Mouse (Mus musculus) embryonic facial prominence, embryonic 15.5 days (tissue): ENCODE measurements around the gene Surf2. TPM values are rescaled to one million over a fixed set of nuclear protein-coding genes. Genes with fewer than 3 reads are reported as not detected.

ENCODE experiments used
- ATAC-seq: fragments of 200-750 bp; cut with Nextera tagmentation; 2 replicates; pipeline ENCODE4 v1.8.0; 2017; ENCODE audit warnings: low read depth, moderate TSS enrichment; ENCODE audit not compliant: insufficient number of reproducible peaks, low FRiP score, low TSS enrichment
- H3K27ac ChIP-seq: fragments of 300-500 bp; sonication (generic); replicated peaks from 2 replicates; pipeline ENCODE4 v1.5.1; 2015; ENCODE audit warnings: mild to moderate bottlenecking, inconsistent platforms
- H3K27me3 ChIP-seq: fragments of 300-500 bp; sonication (generic); 2 replicates; pipeline ENCODE4 v1.6.1; 2015; ENCODE audit warnings: inconsistent platforms
- H3K36me3 ChIP-seq: fragments of 300-500 bp; sonication (generic); 2 replicates; pipeline ENCODE4 v1.6.1; 2015; ENCODE audit warnings: mild to moderate bottlenecking, inconsistent platforms
- H3K4me1 ChIP-seq: fragments of 300-500 bp; sonication (generic); 2 replicates; pipeline ENCODE4 v1.6.1; 2015; ENCODE audit warnings: inconsistent platforms
- H3K4me2 ChIP-seq: fragments of 300-500 bp; sonication (generic); replicated peaks from 2 replicates; pipeline ENCODE4 v1.6.1; 2015; ENCODE audit warnings: mild to moderate bottlenecking, inconsistent platforms
- H3K4me3 ChIP-seq: fragments of 300-500 bp; sonication (generic); replicated peaks from 2 replicates; pipeline ENCODE4 v1.5.1; 2015; ENCODE audit warnings: mild to moderate bottlenecking, inconsistent platforms
- H3K9ac ChIP-seq: fragments of 300-500 bp; sonication (generic); 2 replicates; pipeline ENCODE4 v1.6.1; 2015; ENCODE audit warnings: inconsistent platforms
- H3K9me3 ChIP-seq: fragments of 300-500 bp; sonication (generic); replicated peaks from 2 replicates; pipeline ENCODE4 v1.6.1; 2016; ENCODE audit warnings: inconsistent platforms
- WGBS: fragments of 180-500 bp; shearing (Covaris S2); methylation state at CpG from one replicate; pipeline ENCODE4 v1.1.7; 2015; 5-methylcytosine and 5-hydroxymethylcytosine counted together
- polyA plus RNA-seq: library from polyadenylated mRNA; unstranded; fragments of >200 nt; fragmentation: Nextera tagmentation; extraction: Ambion mirVana; gene quantifications from 2 replicates; pipeline ENCODE4 v1.2.1, GENCODE M21; 2015

Surf2 gene
- polyA plus RNA-seq, 1 experiment from 2014 or later, result 38.2 TPM

DNA sequence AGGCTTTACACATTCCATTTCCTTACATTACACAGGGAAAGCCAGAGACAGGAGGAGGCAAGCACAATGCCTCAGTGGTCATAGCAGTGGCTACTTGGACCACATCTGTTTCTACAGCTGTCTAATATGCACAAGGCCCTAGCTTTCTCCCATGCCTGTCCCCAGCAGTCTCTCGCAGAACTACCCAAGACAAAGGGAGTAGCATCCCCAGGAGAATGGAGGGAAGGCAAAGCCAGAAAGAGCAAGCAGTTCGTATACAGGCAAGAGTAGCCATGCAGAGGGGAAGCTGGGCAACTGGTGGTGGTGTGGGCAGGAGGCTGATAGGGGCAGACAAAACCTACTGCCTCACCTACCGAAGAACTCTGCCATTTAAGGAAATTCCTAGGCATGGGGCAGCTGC lies 9.7 kb upstream of the Surf2 start:
- ATAC-seq, result no peak
- Histone ChIP-seq H3K4me3 (no peak overlapping the region), H3K27ac (no peak overlapping the region), H3K36me3 (peaks cover 39% of the 10 kb centered on the region), H3K4me1 (peaks cover 44% of the 10 kb centered on the region), H3K27me3 (no peaks in the 10 kb centered on the region), H3K9ac (no peak overlapping the region), H3K9me3 (no peaks in the 10 kb centered on the region), H3K4me2 (no peak overlapping the region)
- WGBS, result 95% methylated on average over 3 of the region's 3 CpGs

DNA sequence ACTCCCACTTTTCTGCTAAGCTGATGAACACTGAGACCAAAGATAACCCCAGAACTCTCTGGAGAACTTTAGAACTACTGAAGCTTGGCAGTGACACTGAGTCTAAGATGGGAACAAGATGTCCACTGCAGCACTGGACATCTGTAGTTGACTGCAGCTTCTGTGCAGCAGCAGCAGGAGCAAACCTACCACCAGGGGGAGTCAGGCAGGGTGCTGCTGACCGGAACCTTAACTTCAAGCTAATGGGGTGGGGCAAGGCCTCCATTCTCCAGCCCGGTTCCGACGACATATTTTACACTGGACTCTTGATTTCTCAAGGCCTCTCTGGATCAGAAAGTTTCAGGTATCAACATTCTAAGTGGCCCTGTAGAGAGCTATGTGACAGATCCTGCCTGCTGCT lies 9.1 kb upstream of the Surf2 start:
- Histone ChIP-seq H3K27me3 (no peaks in the 10 kb centered on the region), H3K4me1 (peaks cover 43% of the 10 kb centered on the region), H3K36me3 (peaks cover 42% of the 10 kb centered on the region), H3K9me3 (no peaks in the 10 kb centered on the region), H3K27ac (no peak overlapping the region), H3K4me3 (no peak overlapping the region), H3K9ac (no peak overlapping the region), H3K4me2 (no peak overlapping the region)
- 58% methylated on average over 4 of the region's 4 CpGs for WGBS
- no peak for ATAC-seq

DNA sequence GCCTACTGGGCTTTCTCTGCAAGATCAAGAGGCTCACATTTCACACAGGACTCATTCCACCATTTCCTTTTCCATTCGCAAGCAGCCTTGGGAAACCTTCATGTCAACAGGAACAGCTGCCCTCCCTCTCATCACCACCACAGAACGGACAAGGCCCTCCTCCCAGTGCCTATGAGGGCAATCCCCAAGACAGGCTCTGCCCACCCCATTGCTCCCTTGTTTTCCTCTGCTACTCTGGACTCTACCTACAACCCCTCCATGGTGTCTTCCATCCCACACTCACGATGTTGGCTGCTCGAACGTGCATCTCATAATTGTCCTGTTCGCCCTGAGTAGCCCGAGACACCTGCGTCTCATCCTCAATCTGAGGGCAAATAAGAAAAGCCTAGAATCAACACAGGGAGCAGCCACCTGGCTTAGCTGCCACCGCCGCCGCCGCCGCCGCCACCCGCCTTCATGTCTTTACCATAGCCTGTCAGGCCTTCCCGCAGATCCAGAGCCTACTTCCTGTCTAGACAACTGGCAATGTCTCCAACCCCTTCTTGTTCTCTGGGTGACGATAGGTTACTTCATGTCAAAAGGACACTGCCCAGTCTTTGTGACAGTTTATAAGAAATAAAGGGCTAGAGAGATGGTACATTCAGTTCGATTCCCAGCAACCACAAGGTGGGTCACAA lies 7.3 kb upstream of the Surf2 start:
- peaks cover 59% of the 10 kb centered on the region for H3K36me3 ChIP-seq
- ATAC-seq, result no peak
- peak overlapping the region; percentile 61 for H3K9ac ChIP-seq
- no peaks in the 10 kb centered on the region for H3K9me3 ChIP-seq
- H3K4me2 ChIP-seq, result peak overlapping the region; percentile 63
- H3K27ac ChIP-seq, result no peak overlapping the region
- no peaks in the 10 kb centered on the region for H3K27me3 ChIP-seq
- peak overlapping the region; percentile 61 for H3K4me3 ChIP-seq
- WGBS, result 75% methylated on average over 18 of the region's 18 CpGs
- peaks cover 47% of the 10 kb centered on the region for H3K4me1 ChIP-seq

DNA sequence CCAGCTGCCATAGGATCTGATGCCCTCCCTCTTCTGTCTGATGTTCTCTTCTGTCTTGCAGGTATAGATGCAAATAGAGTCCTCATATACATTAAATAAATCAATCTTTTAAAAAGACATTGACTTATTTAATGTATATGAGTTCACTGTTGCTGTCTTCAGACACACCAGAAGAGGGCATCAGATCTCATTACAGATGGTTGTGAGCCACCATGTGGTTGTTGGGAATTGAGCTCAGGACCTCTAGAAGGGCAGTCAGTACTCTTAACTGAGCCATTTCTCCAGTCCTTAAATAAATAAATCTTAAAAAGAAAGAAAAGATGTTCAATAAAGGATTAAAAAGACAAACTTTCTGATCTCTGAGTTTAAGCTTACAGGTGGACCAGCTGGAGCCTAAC lies 6.8 kb upstream of the Surf2 start:
- Histone ChIP-seq H3K9ac (peak overlapping the region; percentile 61), H3K4me1 (peaks cover 45% of the 10 kb centered on the region), H3K4me2 (peak overlapping the region; percentile 63), H3K27ac (peak overlapping the region; percentile 87), H3K27me3 (no peaks in the 10 kb centered on the region), H3K9me3 (no peaks in the 10 kb centered on the region), H3K36me3 (peaks cover 63% of the 10 kb centered on the region), H3K4me3 (peak overlapping the region; percentile 61)
- ATAC-seq, result no peak

DNA sequence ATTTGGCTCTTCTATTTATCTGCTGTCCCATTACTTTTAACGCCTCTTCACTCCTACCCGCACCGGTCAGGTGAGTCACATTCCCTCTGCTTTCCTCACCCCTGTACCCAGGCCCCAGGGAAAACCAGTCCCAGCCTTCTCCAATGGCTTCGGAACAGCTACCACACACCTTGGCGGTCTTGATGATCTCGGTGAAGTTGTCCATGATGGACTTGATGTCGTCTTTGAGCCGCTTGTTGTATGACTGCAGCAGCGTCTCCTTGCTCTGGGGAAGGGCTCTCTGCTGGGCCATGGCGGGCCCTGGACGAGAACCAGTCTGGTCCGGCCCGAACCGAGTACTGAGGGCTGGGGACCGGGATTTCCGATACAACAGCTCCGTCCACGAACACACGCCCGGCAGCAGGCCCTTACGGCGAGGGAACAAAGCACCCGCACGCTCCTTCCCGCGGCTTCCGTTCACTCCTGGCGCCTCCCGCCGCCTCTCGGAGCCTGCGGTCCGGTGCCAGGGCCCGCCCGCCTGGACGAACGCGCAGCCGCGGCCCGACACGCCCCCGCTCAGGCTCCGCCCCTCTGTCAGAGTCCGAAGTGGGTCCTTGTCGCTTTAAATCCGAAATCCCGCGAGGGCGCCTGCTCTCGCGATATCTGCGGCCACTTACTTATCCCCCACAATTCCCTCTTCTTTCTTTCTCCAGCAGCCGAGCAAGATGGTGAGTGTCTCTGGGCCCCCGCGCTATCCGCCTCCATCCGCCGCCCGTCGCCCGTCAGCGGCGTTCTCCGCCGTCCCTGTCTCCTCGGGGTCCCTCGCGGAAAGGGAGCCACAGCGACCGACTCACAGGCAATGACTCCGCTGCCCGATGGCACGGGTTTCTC lies 5.8 kb upstream of the Surf2 start, which contains the start of the genes Med22 and Rpl7a:
Med22 (minus strand) TSS at position 554 of the 870 bp plus-strand sequence.
Rpl7a (plus strand) TSS at position 641 of the 870 bp plus-strand sequence.
- H3K4me1 ChIP-seq, result peaks cover 54% of the 10 kb centered on the region
- H3K9ac ChIP-seq, result peak within 1 kb of the TSS; percentile 91
- peak within 1 kb of the TSS; percentile 61 for H3K4me3 ChIP-seq
- peak within 1 kb of the TSS; percentile 93 for H3K27ac ChIP-seq
- H3K4me2 ChIP-seq, result peak within 1 kb of the TSS; percentile 91
- H3K27me3 ChIP-seq, result no peaks in the 10 kb centered on the region
- under 1% methylated on average over 74 of the region's 74 CpGs for WGBS
- H3K9me3 ChIP-seq, result no peaks in the 10 kb centered on the region
- ATAC-seq, result peak; percentile 93
- peaks cover 53% of the 10 kb centered on the region for H3K36me3 ChIP-seq

DNA sequence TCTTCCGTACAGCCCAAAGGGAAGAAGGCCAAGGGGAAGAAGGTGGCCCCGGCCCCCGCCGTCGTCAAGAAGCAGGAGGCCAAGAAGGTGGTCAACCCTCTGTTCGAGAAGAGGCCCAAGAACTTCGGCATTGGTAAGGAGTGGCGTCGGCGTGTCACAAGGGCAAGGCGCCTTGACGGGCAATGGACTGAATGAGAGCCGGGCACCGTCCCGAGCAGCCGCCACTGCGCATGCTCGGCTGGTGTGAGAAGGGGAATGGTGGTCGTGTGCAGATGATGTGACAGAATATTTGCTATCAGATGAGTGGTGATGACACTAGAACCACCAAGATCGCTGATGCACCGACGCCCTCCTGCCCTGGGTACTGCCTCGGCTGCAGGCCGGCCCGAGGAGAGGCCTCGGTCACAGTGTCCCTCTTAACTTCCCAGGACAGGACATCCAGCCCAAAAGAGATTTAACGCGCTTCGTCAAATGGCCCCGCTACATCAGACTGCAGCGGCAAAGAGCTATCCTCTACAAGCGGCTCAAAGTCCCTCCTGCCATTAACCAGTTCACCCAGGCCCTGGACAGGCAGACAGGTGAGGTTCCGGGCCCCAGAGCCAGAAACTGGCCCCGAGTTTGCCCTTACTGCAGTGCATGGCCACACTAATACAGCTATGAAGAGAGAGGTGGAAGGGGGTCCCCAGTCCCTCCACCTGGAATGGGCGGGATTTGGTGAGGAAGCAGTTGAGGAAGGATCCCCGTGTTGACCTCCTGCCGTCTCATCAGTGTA lies 5.0 kb upstream of the Surf2 start:
- ATAC-seq, result 0 out of 2 replicates have a peak, but pooled peaks have one; percentile 30
- Histone ChIP-seq H3K27ac (peak overlapping the region; percentile 93), H3K4me3 (peak overlapping the region; percentile 61)

DNA sequence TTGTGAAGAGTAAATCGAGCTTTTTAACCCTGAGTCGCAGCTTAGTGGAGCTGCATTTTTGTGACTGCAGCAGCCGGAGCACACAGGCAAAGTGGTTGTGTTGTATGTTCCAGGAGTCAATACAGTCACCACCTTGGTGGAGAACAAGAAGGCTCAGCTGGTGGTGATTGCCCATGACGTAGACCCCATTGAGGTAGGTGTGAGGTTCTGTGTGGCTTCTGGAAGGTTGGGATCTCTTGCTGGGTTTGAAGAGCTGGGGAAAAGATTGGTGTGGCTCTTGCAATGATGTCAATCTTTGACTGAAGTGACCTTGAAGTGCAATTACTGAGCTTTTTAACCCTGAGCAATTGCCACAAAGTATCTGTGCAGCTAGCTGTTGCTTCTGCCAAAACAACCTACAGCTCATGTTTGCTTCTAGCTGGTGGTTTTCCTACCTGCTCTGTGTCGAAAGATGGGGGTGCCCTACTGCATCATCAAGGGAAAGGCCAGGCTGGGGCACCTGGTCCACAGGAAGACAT lies 3.9 kb upstream of the Surf2 start:
- 60% methylated on average over 5 of the region's 5 CpGs for WGBS
- peaks cover 65% of the 10 kb centered on the region for H3K4me1 ChIP-seq
- H3K9ac ChIP-seq, result peak overlapping the region; percentile 91
- no peak overlapping the region for H3K27ac ChIP-seq
- no peak for ATAC-seq
- H3K4me3 ChIP-seq, result peak overlapping the region; percentile 61
- H3K36me3 ChIP-seq, result peaks cover 34% of the 10 kb centered on the region
- H3K4me2 ChIP-seq, result peak overlapping the region; percentile 91
- no peaks in the 10 kb centered on the region for H3K9me3 ChIP-seq
- H3K27me3 ChIP-seq, result no peaks in the 10 kb centered on the region

More for the DNA sequence above, 5.0 kb upstream of the Surf2 start:
- H3K36me3 ChIP-seq, result peaks cover 45% of the 10 kb centered on the region
- peak overlapping the region; percentile 91 for H3K4me2 ChIP-seq
- H3K27me3 ChIP-seq, result no peaks in the 10 kb centered on the region
- H3K4me1 ChIP-seq, result peaks cover 59% of the 10 kb centered on the region
- H3K9me3 ChIP-seq, result no peaks in the 10 kb centered on the region
- 1% methylated on average over 37 of the region's 37 CpGs for WGBS
- H3K9ac ChIP-seq, result peak overlapping the region; percentile 91

DNA sequence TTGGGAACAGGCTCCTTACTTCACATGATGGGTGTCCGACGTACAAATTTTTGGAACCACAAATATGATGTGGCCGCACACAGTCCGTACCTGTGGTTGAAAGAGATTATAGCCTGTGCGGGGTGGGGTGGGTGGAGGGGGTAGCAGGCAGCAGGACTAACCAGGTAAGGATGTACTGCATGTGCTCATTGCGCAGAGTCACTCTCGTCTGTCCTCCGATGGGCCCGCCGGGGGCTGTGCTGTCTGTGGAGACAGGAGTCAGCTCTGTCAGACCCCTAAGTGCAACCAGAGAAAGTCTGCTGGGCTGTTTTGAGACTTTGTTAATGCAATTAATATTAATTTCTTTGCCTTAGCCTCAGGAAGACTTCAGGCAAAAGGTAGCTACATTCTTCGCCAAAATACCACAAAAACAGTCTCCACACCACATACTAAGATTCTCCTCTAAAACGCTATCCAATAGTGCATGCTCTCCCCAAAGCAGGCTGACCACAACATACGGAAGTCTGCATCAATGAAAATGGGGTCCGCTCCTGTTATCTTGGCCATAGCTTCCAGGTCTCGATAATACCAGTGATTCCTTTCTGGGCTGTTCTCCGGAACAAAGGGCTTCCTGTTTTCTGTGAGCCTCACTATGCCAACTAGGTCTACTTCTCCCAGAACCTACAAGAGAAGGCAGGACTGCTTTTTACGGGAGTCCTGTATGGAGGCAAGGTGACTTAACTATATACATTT lies 2.6 kb upstream of the Surf2 start:
- H3K36me3 ChIP-seq, result peaks cover 31% of the 10 kb centered on the region
- no peak for ATAC-seq
- H3K27me3 ChIP-seq, result no peaks in the 10 kb centered on the region
- peaks cover 61% of the 10 kb centered on the region for H3K4me1 ChIP-seq
- H3K9me3 ChIP-seq, result no peaks in the 10 kb centered on the region
- H3K4me3 ChIP-seq, result 0 out of 2 replicates have a peak overlapping the region, but pooled peaks have one; percentile 3
- H3K4me2 ChIP-seq, result no peak overlapping the region
- WGBS, result 81% methylated on average over 17 of the region's 17 CpGs
- H3K9ac ChIP-seq, result no peak overlapping the region
- no peak overlapping the region for H3K27ac ChIP-seq

DNA sequence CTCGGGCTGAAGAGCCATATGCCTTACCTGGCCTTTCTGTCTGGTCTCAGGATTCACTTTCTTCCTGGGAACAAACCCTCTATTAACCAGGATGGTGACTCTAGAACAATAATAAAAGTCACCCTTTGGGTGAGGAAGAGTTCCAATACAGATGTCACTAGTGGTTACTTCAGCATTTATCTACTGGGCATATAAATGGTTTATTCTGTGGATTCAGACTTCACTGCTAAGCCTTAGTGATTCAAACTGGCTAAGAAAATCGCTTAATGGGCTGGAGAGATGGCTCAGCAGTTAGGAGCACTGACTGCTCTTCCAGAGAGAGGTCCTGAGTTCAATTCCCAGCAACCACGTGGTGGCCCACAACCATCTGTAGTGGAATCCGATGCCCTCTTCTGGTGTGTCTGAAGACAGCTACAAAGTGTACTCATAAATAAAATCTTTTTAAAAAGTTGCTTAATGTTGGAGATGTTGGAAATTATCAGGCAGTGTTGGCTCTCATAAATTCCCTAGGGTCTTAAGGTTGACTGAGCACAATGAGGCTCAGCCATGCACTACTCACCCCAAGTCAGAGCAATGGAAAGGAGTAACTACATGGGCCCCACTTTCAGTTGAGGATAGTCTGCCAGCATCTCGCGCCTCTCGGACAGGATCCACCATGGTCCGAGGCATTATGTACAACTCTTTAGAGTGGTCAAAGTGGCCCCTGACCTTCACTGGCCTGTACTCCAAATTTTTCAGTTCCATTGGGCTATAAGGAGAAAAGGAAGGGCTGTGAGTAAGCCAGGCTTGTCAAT lies 1.8 kb upstream of the Surf2 start:
- Histone ChIP-seq H3K36me3 (peaks cover 38% of the 10 kb centered on the region), H3K4me3 (0 out of 2 replicates have a peak overlapping the region, but pooled peaks have one; percentile 3), H3K9me3 (no peaks in the 10 kb centered on the region), H3K4me2 (0 out of 2 replicates have a peak overlapping the region, but pooled peaks have one; percentile 96), H3K27me3 (no peaks in the 10 kb centered on the region), H3K9ac (no peak overlapping the region), H3K4me1 (peaks cover 53% of the 10 kb centered on the region), H3K27ac (no peak overlapping the region)
- ATAC-seq, result no peak
- WGBS, result 65% methylated on average over 8 of the region's 8 CpGs

DNA sequence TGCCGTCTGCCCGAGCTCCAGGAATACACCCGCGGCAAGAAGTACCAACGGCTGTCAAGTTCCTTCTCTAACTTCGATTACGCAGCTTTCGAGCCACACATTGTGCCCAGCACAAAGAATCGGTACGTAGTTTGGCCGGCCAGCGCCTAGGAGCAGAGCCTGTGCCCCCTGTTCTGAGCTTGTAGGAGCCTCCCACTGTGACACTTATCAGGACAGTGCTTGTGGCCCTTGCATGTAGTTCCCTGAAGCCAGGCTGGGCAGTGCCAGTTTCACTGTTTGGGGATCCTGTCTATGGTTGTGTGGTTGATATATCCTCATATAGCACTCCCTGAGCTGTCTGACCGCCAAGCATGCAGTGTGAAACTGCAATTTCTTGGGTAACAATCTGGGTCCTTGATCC lies 571 bp downstream of the Surf2 start:
- no peak for ATAC-seq
- Histone ChIP-seq H3K36me3 (peaks cover 62% of the 10 kb centered on the region), H3K9me3 (no peaks in the 10 kb centered on the region)

More for the DNA sequence above, 571 bp downstream of the Surf2 start:
- peak overlapping the region; percentile 73 for H3K27ac ChIP-seq
- H3K4me3 ChIP-seq, result peak overlapping the region; percentile 75
- peak overlapping the region; percentile 74 for H3K9ac ChIP-seq
- peaks cover 49% of the 10 kb centered on the region for H3K4me1 ChIP-seq
- no peaks in the 10 kb centered on the region for H3K27me3 ChIP-seq
- 2% methylated on average over 13 of the region's 13 CpGs for WGBS
- H3K4me2 ChIP-seq, result peak overlapping the region; percentile 96
